Mouse (Mus musculus): ENCODE measurements around the gene Chrdl2.

DNA sequence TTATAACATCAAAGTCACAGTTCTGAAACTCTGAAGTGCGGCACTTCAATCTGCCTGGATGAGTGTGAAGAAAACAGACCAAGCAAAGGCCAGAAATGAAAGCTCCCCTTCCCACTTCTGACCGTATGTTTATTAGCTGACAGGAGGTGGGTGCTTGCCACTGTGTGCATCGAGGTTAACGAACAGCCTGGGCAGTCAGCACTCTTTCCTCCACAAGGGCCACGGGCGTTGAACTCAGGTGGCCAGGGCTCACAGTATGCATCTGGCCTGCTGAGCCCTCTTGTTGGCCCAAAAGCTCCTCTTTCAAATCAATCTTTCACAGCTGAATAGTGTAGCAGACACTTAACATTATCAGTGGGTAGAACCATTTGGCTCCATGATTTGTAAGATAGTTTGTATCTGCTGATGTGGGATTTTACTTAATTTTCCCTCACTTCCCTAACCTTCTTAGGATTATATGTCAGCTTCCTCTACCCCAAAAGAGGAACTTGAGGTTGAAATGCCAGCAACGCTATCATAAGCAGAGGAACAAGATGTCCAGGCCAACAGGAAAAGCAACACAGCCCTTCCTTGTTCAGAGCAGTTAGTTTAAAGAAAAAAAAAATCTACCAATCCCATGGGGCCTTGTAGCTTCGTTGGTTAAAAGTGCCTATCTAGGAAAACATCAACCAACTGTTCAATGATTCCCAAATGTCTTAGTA lies 43.3 kb upstream of the Chrdl2 start:
- no peak for TF ChIP-seq CTCF (IDR thresholded peaks at IDR 0.05; ENCODE audit: extremely low read depth, insufficient read depth, low read length)
- no peak for TF ChIP-seq POLR2A (IDR thresholded peaks at IDR 0.05; ENCODE audit: extremely low read depth, insufficient read depth, low read length)

Data from cortical plate, adult 2 months (tissue).